Mouse (Mus musculus) small intestine, adult 2 months (tissue): Measurements from ENCODE around the gene Ccdc33. TPM values are rescaled to one million over a fixed set of nuclear protein-coding genes. Genes with fewer than 3 reads are reported as not detected.

ENCODE experiments used
- H3K27ac ChIP-seq: fragments of 200-500 bp; 2 replicates; pipeline ENCODE4 v1.5.1; 2012; ENCODE audit warnings: low read depth, low read length, control low read depth, inconsistent platforms; ENCODE audit not compliant: insufficient read depth
- H3K27me3 ChIP-seq: fragments of 200-500 bp; 2 replicates; pipeline ENCODE4 v1.6.1; 2012; ENCODE audit warnings: mild to moderate bottlenecking, moderate library complexity, low read length, inconsistent platforms; ENCODE audit not compliant: control insufficient read depth, insufficient read depth
- H3K36me3 ChIP-seq: fragments of 200-500 bp; 2 replicates; pipeline ENCODE4 v1.6.1; 2012; ENCODE audit warnings: mild to moderate bottlenecking, low read length, control low read depth, inconsistent platforms; ENCODE audit not compliant: control insufficient read depth, insufficient read depth
- H3K4me1 ChIP-seq: fragments of 200-500 bp; 2 replicates; pipeline ENCODE4 v1.6.1; 2012; ENCODE audit warnings: low read length, inconsistent platforms, mixed read lengths; ENCODE audit not compliant: control insufficient read depth, insufficient read depth, insufficient read length
- H3K4me3 ChIP-seq: fragments of 200-500 bp; 2 replicates; pipeline ENCODE4 v1.5.1; 2012; ENCODE audit warnings: low read depth, mild to moderate bottlenecking, control low read depth, inconsistent platforms, low read length, moderate library complexity
- CTCF ChIP-seq: fragments of 200-500 bp; IDR thresholded peaks from 2 replicates; pipeline ENCODE4 v1.5.1; 2012; ENCODE audit warnings: low read depth, mild to moderate bottlenecking, control low read depth, inconsistent platforms, low read length, moderate library complexity, mixed read lengths; ENCODE audit not compliant: insufficient replicate concordance, insufficient read length; ENCODE audit errors: extremely low read depth
- POLR2A ChIP-seq: fragments of 200-500 bp; IDR thresholded peaks from 2 replicates; pipeline ENCODE4 v1.6.1; 2012; ENCODE audit warnings: low read depth, mild to moderate bottlenecking, control low read depth, inconsistent platforms, low read length, moderate library complexity
- WGBS: fragments of 180-500 bp; shearing (Covaris S2); methylation state at CpG from one replicate; pipeline ENCODE4 v1.1.7; 2018; 5-methylcytosine and 5-hydroxymethylcytosine counted together
- polyA plus RNA-seq: library from polyadenylated mRNA; depleted of rRNA; stranded (reverse); fragments of >200 nt; gene quantifications from 2 replicates; pipeline ENCODE4 v1.2.3, GENCODE M21; 2012

Gene Ccdc33
- polyA plus RNA-seq, 1 experiment, result not detected

- 74% methylated on average over 2 of the region's 2 CpGs for WGBS
- Histone ChIP-seq H3K4me3 (no peak overlapping the region), H3K4me1 (no peaks in the 10 kb centered on the region), H3K27me3 (0 out of 2 replicates have a peak, but pooled peaks cover 3% of the 10 kb centered on the region), H3K36me3 (no peaks in the 10 kb centered on the region), H3K27ac (no peak overlapping the region)
- TF ChIP-seq CTCF, result no peak
- TF ChIP-seq POLR2A, result no peak
Measured at GRCm38 (mm10) chr9:58035519-58035918, 83.1 kb downstream of the Ccdc33 start.

- Histone ChIP-seq H3K4me1 (no peaks in the 10 kb centered on the region), H3K4me3 (no peak overlapping the region), H3K27me3 (no peaks in the 10 kb centered on the region), H3K27ac (no peak overlapping the region), H3K36me3 (no peaks in the 10 kb centered on the region)
- TF ChIP-seq POLR2A (no peak), CTCF (no peak)
- WGBS, result 53% methylated on average over 5 of the region's 5 CpGs
Measured at GRCm38 (mm10) chr9:58031895-58032294, 86.7 kb downstream of the Ccdc33 start.

DNA sequence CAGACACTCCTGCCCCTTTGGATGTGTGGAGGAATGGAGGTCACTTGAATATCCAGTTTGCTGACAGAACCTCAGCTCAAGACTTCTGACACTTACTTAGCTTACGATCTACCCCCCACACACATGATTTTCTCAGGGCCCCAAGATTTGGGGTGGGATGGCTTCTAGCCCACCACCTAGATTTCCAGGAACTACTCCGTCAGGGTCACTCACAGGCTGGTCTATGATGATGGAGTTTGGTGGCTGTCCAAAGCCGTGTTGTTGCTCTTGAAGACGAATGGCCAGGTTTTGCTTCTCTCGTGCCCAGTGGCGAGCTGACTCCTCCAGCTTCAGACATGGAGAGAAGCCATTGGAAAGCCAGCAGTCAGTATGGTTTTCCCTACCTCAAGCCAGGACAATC lies 89.0 kb downstream of the Ccdc33 start:
- WGBS, result 81% methylated on average over 6 of the region's 6 CpGs
- TF ChIP-seq POLR2A, result no peak
- TF ChIP-seq CTCF, result no peak
- Histone ChIP-seq H3K4me1 (no peaks in the 10 kb centered on the region), H3K4me3 (no peak overlapping the region), H3K27me3 (0 out of 2 replicates have a peak, but pooled peaks cover 2% of the 10 kb centered on the region), H3K27ac (no peak overlapping the region), H3K36me3 (no peaks in the 10 kb centered on the region)

GRCm38 (mm10) chr9:58028841-58029240 lies 89.8 kb downstream of the Ccdc33 start:
- WGBS, result 52% methylated on average over 5 of the region's 5 CpGs
- Histone ChIP-seq H3K36me3 (no peaks in the 10 kb centered on the region), H3K4me3 (no peak overlapping the region), H3K4me1 (no peaks in the 10 kb centered on the region), H3K27me3 (0 out of 2 replicates have a peak, but pooled peaks cover 2% of the 10 kb centered on the region), H3K27ac (no peak overlapping the region)
- TF ChIP-seq CTCF, result no peak
- no peak for TF ChIP-seq POLR2A

DNA sequence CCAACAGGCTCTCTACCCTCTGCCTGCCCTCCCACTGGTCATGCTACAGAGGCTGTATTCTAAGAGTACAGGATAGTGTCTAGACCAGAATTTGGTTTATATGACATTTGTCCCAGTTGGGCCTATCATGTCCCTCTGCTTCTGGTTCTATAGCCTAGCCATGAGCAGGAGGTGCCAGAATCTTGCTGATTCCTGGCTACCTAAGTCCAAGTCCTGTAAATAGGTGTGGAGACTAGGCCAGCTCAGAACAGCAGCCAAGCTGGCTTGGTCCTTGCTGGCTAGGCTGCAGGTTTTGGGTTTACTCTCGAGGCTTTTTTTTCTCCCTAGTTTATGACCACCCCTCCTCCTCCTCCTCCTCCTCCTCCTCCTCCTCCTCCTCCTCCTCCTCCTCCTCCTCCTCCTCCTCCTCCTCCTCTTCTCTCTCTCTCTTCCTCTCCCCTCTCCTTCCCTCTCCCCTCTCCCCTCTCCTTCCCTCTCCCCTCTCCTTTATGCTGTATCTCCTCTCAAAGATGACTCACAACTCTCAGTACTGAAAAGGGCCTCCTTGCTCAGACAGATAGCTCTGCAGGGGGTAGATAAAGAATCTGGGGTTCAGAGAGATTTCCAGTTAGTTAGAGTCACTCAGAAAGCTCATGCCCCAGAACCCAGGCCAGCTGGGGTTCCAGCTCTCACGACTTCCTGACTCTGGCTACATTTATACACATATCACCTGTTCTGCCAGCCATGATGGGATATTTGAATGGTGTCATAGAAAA lies 91.0 kb downstream of the Ccdc33 start:
- no peak for TF ChIP-seq POLR2A
- TF ChIP-seq CTCF, result no peak
- Histone ChIP-seq H3K27me3 (0 out of 2 replicates have a peak, but pooled peaks cover 2% of the 10 kb centered on the region), H3K4me3 (no peak overlapping the region), H3K36me3 (no peaks in the 10 kb centered on the region), H3K4me1 (no peaks in the 10 kb centered on the region), H3K27ac (no peak overlapping the region)
- WGBS, result 9% methylated on average over 2 of the region's 2 CpGs

DNA sequence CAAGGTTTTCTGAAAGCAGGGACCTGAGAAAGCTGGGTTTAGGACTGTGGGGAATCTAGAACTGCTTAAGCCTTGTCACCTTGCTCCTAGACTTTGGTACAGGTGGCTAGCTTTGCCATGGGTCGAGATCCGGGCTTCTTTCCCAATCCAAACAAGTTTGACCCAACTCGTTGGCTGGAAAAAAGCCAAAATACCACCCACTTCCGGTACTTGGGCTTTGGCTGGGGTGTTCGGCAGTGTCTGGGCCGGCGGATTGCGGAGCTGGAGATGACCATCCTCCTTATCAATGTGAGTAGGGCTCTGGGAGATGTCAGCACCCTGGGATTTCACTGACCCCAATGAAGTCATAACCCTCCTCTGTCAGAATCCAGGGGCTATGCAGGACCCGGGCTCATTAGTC lies 92.6 kb downstream of the Ccdc33 start:
- WGBS, result 70% methylated on average over 9 of the region's 9 CpGs

DNA sequence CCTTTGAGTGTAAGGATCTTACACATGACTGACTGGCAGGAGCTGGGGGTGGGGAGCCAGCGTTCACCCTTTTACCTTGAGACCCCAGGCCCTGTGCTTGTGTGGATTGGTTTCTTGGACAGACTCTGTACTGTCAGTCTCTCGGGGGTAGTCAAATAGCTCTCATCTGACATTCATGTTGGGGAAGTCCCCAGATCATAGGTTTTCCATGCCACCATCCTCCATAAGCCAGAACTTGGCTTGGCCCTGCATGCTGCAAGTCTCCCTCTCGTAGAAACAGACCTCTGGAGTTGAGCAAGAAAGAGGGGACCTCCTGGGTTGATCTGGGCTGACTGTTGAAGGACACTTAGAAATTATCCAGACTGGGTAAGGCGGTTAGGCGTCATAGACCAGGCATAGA lies 100.2 kb downstream of the Ccdc33 start:
- no peak for TF ChIP-seq CTCF
- TF ChIP-seq POLR2A, result no peak
- Histone ChIP-seq H3K36me3 (no peaks in the 10 kb centered on the region), H3K27ac (no peak overlapping the region), H3K27me3 (no peaks in the 10 kb centered on the region), H3K4me1 (no peaks in the 10 kb centered on the region), H3K4me3 (no peak overlapping the region)
- WGBS, result 79% methylated on average over 5 of the region's 5 CpGs

More for the DNA sequence above, 92.6 kb downstream of the Ccdc33 start:
- no peak for TF ChIP-seq CTCF
- TF ChIP-seq POLR2A, result no peak
- Histone ChIP-seq H3K27ac (no peak overlapping the region), H3K36me3 (no peaks in the 10 kb centered on the region), H3K27me3 (0 out of 2 replicates have a peak, but pooled peaks cover 2% of the 10 kb centered on the region), H3K4me3 (no peak overlapping the region), H3K4me1 (no peaks in the 10 kb centered on the region)
